Mouse (Mus musculus) embryo, embryonic 9.5 days (tissue): ENCODE measurements at regions not wholly inside any gene's neighbourhood (a gene's known extent, or its start where the extent isn't known, plus 50 kb on each side); places are given as distances from the start of the nearest gene placed in this dataset.

ENCODE experiments used
- DNase-seq: peaks from one replicate; pipeline ENCODE4 v3.0.0-alpha.2; 2017; ENCODE audit errors: extremely low spot score

DNA sequence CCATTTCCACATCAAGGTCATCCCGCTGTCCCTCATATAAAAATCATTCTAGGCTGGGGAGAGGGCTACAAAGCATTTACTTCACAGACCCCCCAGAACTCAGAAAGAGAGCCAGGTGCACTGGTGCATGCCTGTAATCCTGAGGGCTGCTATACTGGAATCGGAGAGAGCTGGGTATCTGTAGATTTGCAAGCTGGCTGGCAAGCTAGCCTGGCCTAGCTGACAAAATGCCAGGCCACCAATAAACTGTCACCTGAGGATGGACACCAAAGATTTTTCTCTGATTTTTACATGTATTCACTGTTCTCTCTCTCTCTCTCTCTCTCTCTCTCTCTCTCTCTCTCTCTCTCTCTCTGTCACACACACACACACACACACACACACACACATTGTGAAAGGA is 98.1 kb upstream of the Gm6657 start:
- no peak for DNase-seq

- no peak for DNase-seq
These were observed 96.9 kb upstream of the Gm6657 start for GRCm38 (mm10) chr12:78097119-78097518.

DNA sequence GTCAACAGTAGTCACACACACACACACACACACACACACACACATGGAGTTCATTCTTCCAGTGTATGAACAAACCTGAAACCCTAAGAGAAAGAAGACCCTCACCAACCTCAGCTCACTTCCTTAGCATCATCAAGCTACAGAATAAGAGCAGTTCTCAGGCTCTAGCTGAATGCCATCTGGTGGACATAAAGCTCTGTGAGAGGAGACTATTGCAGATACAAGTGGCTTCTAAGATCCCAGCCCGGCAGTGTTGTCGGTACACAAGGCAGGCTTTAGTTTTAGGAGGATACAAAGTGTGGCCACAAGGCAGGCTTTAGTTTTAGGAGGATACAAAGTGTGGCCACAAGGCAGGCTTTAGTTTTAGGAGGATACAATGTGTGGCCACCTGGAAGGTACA is 96.3 kb upstream of the Gm6657 start:
- no peak for DNase-seq

- no peak for DNase-seq
These were observed 95.3 kb upstream of the Gm6657 start for GRCm38 (mm10) chr12:78098765-78099194.

DNA sequence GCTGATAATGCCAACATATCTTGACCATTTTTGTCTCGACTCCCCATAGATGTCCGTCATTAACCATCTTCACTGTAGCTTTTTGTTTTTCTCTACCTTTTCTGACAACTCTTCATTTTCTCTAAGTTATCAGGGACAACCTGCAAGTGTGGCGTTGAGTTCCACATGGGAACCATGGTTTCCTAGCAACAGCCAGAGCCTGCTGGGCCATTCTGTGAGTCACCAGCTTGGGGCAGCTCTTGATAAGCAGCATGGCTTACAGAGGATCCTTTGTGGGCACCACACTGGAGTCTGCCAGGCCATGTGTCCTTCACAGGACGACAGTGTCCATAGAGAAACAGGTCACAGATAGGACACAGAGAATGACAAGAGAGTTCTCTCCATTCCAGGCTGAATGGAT is 94.3 kb upstream of the Gm6657 start:
- DNase-seq, result no peak

GRCm38 (mm10) chr12:78100756-78101155 is 93.3 kb upstream of the Gm6657 start:
- DNase-seq, result no peak

DNA sequence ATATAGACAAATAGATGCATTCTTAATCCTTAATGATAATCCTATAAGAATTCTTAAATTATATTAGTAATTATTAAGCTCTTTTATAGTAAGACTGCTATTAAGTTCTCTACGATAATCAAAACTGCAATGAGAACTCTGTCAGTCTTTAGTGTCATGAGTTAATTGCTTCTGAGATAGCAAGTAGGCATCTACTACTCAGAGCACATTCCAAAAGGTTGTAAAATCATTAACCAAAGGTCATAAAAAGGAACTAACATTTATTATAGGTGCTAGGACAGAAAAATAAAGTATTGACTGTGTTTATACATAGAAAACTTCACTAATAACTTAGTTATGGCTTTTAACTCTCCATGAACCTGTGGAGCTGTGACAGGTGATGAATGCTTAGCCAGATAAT is 84.1 kb upstream of the Gm6657 start:
- no peak for DNase-seq

- no peak for DNase-seq
These were observed 75.9 kb upstream of the Gm6657 start for GRCm38 (mm10) chr12:78118131-78118530.

- no peak for DNase-seq
These were observed 74.8 kb upstream of the Gm6657 start for GRCm38 (mm10) chr12:78119246-78119645.

GRCm38 (mm10) chr12:78119855-78120254 is 74.2 kb upstream of the Gm6657 start:
- DNase-seq, result no peak

GRCm38 (mm10) chr12:78129130-78129845 is 64.8 kb upstream of the Gm6657 start:
- DNase-seq, result no peak

- DNase-seq, result no peak
These were observed 61.8 kb upstream of the Gm6657 start for GRCm38 (mm10) chr12:78132016-78132797.

DNA sequence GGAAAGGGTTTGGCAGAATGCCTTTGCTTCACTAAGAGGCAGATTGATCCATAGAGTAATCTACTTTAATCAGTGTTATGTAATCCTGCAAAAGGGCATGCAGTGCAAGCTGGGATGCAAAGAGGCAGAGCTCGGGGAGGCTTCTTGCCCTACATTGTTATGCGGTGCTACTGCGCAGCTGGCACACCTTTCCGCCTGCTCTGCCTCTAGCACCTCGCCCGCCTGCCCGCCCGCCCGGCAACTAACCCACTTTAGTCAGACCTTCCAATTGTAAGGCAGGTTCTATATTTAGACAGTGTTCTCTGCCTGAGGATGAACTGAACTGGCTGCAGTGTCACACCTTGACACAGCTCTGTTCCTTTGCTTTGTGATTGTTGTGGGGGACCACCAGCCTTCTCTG is 60.7 kb upstream of the Gm6657 start:
- DNase-seq, result no peak

DNA sequence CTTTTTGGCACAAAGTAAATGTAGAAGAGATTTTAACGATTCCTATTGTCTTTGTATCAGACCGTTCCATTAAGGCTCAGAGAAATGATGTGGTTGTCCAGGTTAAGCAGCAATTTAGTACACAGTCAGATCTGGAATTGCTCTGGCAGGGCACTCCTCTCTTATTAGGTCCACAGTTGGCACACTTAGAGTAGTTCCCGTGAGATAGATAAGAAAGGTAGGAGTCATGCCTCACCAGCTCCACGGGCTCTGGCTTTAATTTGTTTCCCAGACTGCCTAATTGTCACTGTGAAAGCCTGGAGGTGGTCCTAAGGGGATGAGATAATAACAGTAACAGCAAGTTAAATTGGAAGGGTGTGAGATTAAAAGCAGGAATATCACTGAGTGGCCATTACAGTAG is 60.1 kb upstream of the Gm6657 start:
- no peak for DNase-seq

GRCm38 (mm10) chr12:78137196-78137595 is 56.8 kb upstream of the Gm6657 start:
- no peak for DNase-seq

DNA sequence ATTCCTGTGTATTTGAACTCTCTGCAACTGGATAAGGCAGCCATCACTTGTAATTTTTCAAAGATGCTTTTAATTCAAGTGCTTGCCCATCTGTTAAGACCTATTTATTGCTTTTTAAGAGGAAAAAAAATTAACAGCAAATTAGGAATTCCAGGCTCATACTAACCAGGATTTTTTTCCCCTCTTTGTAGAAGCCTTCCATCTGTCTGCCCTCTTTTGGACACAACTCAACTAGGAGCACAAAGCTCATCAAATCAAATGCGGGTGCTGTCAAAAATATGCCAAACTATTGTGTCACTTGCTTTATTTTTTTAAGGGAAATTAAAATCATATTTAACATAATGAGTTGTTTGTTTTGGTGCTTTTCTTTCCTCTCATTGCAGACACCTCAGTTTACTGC is 55.6 kb upstream of the Gm6657 start:
- DNase-seq, result no peak
